Mouse (Mus musculus): ENCODE results near the gene Fam221a. TPM values are rescaled to one million over a fixed set of nuclear protein-coding genes. Genes with fewer than 3 reads are reported as not detected.

Gene Fam221a
- polyA plus RNA-seq, 2 experiments, result 6.9 to 15.7 TPM

DNA sequence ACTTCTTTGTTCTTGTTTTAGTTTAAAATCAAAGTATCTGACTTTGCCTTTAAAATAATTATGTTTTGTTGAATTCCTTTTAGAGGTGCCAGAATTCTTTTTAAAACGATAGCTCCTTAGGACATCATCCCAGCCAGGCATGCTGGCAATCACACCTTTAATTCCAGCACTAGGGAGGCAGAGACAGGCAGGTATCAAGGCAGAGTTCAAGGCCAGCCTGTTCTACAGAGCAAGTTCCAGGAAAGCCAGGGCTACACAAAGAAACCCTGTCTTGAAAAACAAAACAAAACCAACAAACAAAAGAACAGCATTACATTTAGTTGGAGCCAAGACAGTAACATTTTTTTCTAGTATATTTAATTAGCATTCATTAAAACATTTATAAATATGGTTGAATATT, 48.4 kb downstream of the Fam221a start:
- Histone ChIP-seq H3K27ac (replicated peaks; ENCODE audit: low read depth, low read length) (no peak overlapping the region), H3K4me1 (ENCODE audit: control insufficient read depth, insufficient read depth, low read length) (no peaks in the 10 kb centered on the region), H3K9me3 (ENCODE audit: control insufficient read depth, low read length) (no peaks in the 10 kb centered on the region), H3K9ac (ENCODE audit: low read depth, low read length, severe bottlenecking) (no peak overlapping the region), H3K4me3 (replicated peaks; ENCODE audit: low read length) (no peak overlapping the region), H3K4me2 (replicated peaks; ENCODE audit: low read depth, low read length, severe bottlenecking) (no peak overlapping the region), H3K36me3 (ENCODE audit: control insufficient read depth, insufficient read depth, low read length) (no peaks in the 10 kb centered on the region), H3K27me3 (ENCODE audit: control insufficient read depth, insufficient read depth, low read length) (no peaks in the 10 kb centered on the region)
- DNase-seq (ENCODE audit: low spot score), result no peak
- WGBS, result 61% methylated on average over 1 of the region's 1 CpGs
- ATAC-seq (ENCODE audit: low FRiP score, low read depth), result no peak
- TF ChIP-seq POLR2A (IDR thresholded peaks at IDR 0.05; ENCODE audit: borderline replicate concordance, extremely low read depth, insufficient read depth, insufficient read length), result no peak

DNA sequence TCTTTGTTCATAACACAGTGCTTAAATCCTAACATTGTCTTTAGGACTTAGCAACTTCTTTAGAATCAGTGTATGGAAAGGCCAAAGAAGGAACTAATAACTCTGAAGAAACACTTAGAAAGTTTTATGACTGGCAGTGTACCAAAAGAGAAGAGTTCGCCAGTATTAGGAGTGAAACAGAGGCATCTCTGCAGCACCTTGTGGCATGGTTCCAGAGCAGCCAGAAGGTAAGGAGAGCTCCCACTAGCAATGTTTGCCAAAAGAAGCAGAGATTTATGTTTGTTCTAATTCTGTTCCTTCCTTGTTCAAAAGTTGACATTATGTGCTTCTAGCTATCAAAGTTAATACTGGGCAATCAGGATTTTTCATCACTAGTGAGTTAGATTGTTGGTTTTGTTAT, 69.8 kb downstream of the Fam221a start:
- Histone ChIP-seq H3K4me1 (ENCODE audit: control insufficient read depth, insufficient read depth, low read length) (no peaks in the 10 kb centered on the region), H3K36me3 (ENCODE audit: control insufficient read depth, insufficient read depth, low read length) (no peaks in the 10 kb centered on the region), H3K9me3 (ENCODE audit: control insufficient read depth, low read length) (no peaks in the 10 kb centered on the region), H3K4me2 (replicated peaks; ENCODE audit: low read depth, low read length, severe bottlenecking) (no peak overlapping the region), H3K4me3 (replicated peaks; ENCODE audit: low read length) (no peak overlapping the region), H3K27ac (replicated peaks; ENCODE audit: low read depth, low read length) (no peak overlapping the region), H3K9ac (ENCODE audit: low read depth, low read length, severe bottlenecking) (no peak overlapping the region), H3K27me3 (ENCODE audit: control insufficient read depth, insufficient read depth, low read length) (no peaks in the 10 kb centered on the region)
- TF ChIP-seq POLR2A (IDR thresholded peaks at IDR 0.05; ENCODE audit: borderline replicate concordance, extremely low read depth, insufficient read depth, insufficient read length), result no peak
- no peak for DNase-seq (ENCODE audit: low spot score)
- WGBS, result 51% methylated on average over 1 of the region's 1 CpGs
- no peak for ATAC-seq (ENCODE audit: low FRiP score, low read depth)

Other genes starting within 250 kb of the Fam221a start
- 28.4 and 34.6 TPM in 2 replicates for gene Igf2bp3, start 152.8 kb upstream of the Fam221a start, polyA plus RNA-seq (2012; rRNA removed)
- 60.8 and 71.0 TPM in 2 replicates for gene Igf2bp3, start 152.8 kb upstream of the Fam221a start, polyA plus RNA-seq (2014; fragmentation: Nextera tagmentation; extraction: Ambion mirVana)
- gene Tra2a, start 103.7 kb upstream of the Fam221a start, polyA plus RNA-seq (2012; rRNA removed), result 190 and 210 TPM in 2 replicates
- 43.3 and 50.9 TPM in 2 replicates for gene Tra2a, start 103.7 kb upstream of the Fam221a start, polyA plus RNA-seq (2014; fragmentation: Nextera tagmentation; extraction: Ambion mirVana)
- 5.6 and 7.2 TPM in 2 replicates for gene Ccdc126, start 48.5 kb upstream of the Fam221a start, polyA plus RNA-seq (2012; rRNA removed)
- gene Ccdc126, start 48.5 kb upstream of the Fam221a start, polyA plus RNA-seq (2014; fragmentation: Nextera tagmentation; extraction: Ambion mirVana), result 11.2 and 12.2 TPM in 2 replicates
- 0.04 and 0.08 TPM in 2 replicates for gene Stk31, start 27.9 kb downstream of the Fam221a start, polyA plus RNA-seq (2012; rRNA removed)
- gene Stk31, start 27.9 kb downstream of the Fam221a start, polyA plus RNA-seq (2014; fragmentation: Nextera tagmentation; extraction: Ambion mirVana), result not detected in 2 replicates

Measured in limb, embryonic 14.5 days (tissue).